Mouse (Mus musculus) layer of hippocampus, adult 2 months (tissue): ENCODE data around the gene Tmem126a. TPM values are rescaled to one million over a fixed set of nuclear protein-coding genes. Genes with fewer than 3 reads are reported as not detected.
A peak's percentile ranks its signal among the peaks of the same experiment; 100 is the strongest.

Experiments used
- DNase-seq, 2 experiments: peaks; one replicate each; pipeline ENCODE4 v3.0.0; 2022; ENCODE audit warnings: low spot score in 2 of 2
- H3K27ac ChIP-seq: fragments of 200-600 bp; 2 replicates; pipeline ENCODE4 v1.8.1; 2022
- H3K4me3 ChIP-seq: fragments of 200-600 bp; 2 replicates; pipeline ENCODE4 v1.8.1; 2022; ENCODE audit warnings: mild to moderate bottlenecking
- CTCF ChIP-seq: fragments of 200-600 bp; conservative IDR thresholded peaks from 2 replicates; pipeline ENCODE4 v1.8.1; 2022; ENCODE audit warnings: antibody characterized with exemption, mild to moderate bottlenecking, moderate library complexity
- long read RNA-seq, 2 experiments: library from polyadenylated mRNA; stranded (forward); transcript quantifications; one replicate each; pipeline ENCODE4 v2.0.0; 2021; ENCODE audit warnings: borderline mapping rate in 2 of 2
- total RNA-seq, 2 experiments: library from RNA; stranded (reverse); gene quantifications; 2 replicates each; pipeline ENCODE4 v1.2.3; 2021

Gene Tmem126a
- 10 to 100 TPM; 37.1 to 40.0 TPM for total RNA-seq
- long read RNA-seq, experiment 1, transcript Tmem126a-201 (5 exons, 799 nt) = major isoform, 14 of 26 reads
- long read RNA-seq, experiment 1, partial matches to known transcripts = 0 of 26 reads
- long read RNA-seq, experiment 1, other reads (novel, unspliced or antisense) = 8 of 26 reads
- long read RNA-seq, experiment 2, transcript Tmem126a-201 (5 exons, 799 nt) = major isoform, 18 of 34 reads
- long read RNA-seq, experiment 2, partial matches to known transcripts = 2 of 34 reads
- long read RNA-seq, experiment 2, other reads (novel, unspliced or antisense) = 5 of 34 reads

DNA sequence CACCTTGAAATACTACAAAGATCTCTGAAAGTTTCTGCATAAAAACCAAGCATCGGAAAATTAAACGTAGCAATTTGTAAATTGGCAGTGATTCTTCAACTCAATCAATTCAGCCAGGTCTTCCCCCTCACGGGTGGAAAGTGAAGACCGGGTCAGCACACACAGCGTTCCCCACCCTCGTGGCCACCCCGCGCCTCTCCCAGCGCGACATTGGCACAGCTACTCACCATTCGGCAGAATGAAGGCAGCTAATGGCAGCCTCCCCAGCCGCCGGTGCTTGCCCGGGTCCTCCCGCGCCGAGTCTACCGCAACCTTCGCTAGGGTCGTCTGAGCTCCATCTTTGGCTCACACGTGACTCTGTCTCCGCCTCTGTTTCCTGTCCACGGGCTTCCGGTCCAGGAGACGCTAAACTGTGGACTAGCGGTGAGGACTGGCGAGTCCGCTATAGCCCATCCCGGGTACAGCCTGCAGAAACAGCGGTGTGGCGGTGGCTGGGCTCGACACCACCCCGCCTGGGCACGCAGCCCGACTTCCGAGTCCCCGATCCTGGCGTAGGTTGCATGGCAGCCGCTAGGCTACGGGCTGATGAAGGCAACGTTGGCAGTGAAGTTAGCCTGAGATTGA, at the start of gene Tmem126a:
TSS of gene Tmem126a (minus strand) at position 385 of the 624 bp plus-strand sequence.
- H3K27ac ChIP-seq = peak within 1 kb of the TSS; percentile 97
- H3K4me3 ChIP-seq = peak within 1 kb of the TSS; percentile 88
- TF ChIP-seq CTCF = peak; percentile 57
- DNase-seq = peak; percentile 78 to 86

DNA sequence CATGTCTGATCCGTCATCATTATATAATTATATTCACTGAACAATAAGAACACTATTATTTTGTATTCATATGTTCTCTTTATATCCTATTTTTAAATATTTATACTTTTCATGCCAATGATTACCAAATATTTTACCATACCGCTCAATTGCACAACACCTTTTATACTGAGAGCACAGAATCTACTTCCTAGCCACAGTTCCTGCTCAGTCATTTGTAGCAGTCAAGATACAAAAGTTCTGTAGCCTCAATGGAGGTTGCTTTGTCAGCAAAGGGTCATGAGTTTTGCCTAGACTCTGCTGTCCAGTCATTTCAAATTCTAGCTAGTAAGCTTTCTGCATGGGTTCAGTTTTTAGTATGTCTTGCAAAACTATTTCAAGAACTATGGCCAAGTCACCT, 25.6 kb upstream of the Tmem126a start:
- DNase-seq = no peak
- TF ChIP-seq CTCF = no peak

DNA sequence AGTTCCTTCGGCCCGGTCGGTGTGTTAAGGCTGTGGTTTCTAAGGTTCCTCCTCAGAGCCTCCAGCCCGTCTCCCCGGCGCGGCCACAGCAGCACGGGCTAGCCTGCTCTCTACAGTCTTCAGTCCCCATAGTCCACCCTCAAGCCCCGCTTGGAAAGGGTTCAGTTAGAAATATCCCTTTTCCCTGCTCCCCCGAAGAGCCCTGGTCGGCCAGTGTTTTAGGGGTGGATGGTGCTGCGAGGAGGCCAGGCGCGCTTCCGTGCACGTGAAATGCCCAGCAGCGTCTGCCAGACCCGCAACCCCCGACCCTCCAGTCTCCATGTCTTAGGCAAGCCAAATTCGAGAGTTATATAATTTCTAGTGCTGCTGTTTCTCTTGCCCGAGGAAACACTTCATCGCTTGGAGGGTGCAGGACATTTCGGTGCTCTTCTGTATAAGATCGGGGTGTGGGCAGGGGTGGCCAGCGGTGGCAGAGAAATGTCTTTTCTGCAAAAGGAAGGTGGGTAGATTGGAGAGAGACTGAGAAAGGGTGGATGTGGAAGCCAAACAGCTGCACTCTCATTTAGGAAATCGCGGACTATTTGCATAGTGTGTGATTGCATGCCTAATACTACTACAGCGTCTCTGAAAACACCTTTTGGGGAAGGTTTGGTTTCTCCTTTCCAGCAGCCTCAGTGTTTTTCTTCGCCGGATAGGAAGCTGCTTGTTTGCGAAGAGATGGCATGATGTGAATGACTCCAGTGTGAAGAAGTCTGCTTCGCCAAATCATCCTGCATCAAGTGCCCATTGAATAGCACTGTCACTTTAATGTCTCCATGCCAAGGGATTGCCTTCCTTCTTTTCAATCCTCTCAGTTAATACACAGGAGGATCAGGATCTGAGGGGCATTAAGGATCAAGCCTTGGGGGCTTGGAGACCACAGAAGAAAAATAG, 19.6 kb upstream of the Tmem126a start, which contains the start of gene Dlg2:
TSS of gene Dlg2 (plus strand) at position 360 of the 933 bp plus-strand sequence.
- peak within 1 kb of the TSS; percentile 98 for H3K27ac ChIP-seq
- DNase-seq = peak; percentile 36 to 40

More for the DNA sequence above, 25.6 kb upstream of the Tmem126a start:
- H3K4me3 ChIP-seq = no peak overlapping the region
- no peak overlapping the region for H3K27ac ChIP-seq

DNA sequence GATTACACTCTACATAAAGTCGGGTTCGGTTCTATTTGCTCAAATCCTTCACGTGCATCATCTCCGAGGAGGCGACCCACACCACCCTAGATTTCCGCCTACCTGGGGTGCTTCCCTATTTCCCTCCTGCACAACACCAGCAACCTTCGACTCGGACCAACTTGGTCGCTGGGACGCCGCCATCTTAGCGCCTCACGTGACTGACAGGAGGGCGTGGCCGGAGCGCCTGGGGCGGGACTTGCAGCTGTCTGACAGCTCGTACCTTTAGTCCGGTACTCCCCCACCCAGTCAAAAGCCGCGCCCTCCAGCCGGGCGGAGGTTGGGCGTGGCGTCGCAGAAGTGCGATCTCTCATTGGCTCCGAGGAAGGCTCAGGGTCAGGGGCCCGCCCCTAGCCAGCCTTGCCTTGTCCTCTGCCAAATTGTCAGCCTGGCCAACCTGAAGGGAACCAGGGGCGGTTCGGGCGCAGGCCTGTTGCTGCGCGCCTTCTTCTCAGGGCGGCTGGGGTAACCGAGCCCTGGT, 18.8 kb upstream of the Tmem126a start, which contains the start of gene Tmem126b:
TSS of gene Tmem126b (minus strand) at position 209 of the 520 bp plus-strand sequence.
- Histone ChIP-seq H3K27ac (peak within 1 kb of the TSS; percentile 98), H3K4me3 (peak within 1 kb of the TSS; percentile 66)
- no peak for TF ChIP-seq CTCF
- peak; percentile 99 for DNase-seq

More for the DNA sequence above, 19.6 kb upstream of the Tmem126a start, which contains the start of gene Dlg2:
- TF ChIP-seq CTCF = no peak
- peak within 1 kb of the TSS; percentile 66 for H3K4me3 ChIP-seq

DNA sequence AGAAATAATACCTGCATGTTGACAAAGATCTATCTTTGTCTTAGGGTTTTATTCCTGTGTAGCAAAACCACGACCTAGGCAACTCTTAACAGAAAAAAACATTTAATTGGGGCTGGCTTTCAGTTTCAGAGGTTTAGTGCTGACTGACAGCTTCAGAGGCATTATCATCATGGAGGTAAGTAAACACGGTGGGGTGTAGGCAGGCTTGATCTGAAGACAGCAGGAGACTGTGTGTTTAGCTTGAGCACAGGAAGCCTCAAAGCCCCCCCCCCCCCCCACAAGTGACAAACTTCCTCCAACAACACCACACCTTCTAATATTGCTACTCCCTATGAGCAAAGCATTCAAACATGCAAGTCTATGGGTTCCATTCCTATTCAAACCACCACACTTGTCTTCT, 16.5 kb upstream of the Tmem126a start:
- Histone ChIP-seq H3K27ac (no peak overlapping the region), H3K4me3 (no peak overlapping the region)
- TF ChIP-seq CTCF = no peak
- no peak for DNase-seq

DNA sequence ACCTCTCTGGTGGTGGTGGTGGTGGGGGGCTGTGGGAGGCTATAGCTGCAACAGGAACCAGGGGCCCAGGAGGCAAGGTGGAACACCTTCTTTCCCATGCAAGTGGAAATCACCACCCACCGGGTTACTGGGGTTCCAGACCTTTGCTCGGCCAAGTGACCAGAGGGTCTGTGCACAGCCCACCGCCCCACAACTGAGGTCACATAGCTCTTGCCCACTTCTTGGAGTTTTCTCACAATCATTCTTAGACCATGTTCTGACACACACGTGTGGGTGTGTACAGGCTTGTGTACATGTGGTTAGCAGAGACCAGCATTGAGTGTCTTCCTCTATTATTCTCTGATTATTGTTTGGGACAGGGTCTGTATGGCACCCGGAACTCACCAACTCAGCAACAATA, 4.4 kb upstream of the Tmem126a start:
- Histone ChIP-seq H3K27ac (no peak overlapping the region), H3K4me3 (no peak overlapping the region)
- no peak for DNase-seq
- no peak for TF ChIP-seq CTCF

DNA sequence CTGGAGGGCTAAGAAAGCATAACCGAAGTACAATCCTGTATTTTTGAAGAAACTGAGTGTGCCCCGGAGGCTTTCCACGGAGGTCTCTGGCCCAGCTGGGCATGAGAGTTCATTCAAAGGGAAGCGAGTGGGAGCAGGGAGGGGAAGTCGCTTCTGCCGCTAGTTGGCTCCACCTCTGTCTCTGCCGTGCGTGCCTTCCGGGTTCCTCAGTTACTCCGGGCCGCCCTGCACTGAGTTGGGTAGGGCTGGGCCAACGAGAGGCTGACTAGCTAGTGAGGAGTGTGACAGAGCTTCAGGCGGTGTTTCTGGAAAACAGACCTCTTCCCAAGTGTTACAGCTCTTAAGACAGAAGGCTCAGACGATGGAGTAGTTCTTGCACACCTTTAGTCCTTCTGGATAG, 3.9 kb upstream of the Tmem126a start:
- no peak for DNase-seq
- no peak overlapping the region for H3K27ac ChIP-seq
- TF ChIP-seq CTCF = peak; percentile 66
- H3K4me3 ChIP-seq = no peak overlapping the region

DNA sequence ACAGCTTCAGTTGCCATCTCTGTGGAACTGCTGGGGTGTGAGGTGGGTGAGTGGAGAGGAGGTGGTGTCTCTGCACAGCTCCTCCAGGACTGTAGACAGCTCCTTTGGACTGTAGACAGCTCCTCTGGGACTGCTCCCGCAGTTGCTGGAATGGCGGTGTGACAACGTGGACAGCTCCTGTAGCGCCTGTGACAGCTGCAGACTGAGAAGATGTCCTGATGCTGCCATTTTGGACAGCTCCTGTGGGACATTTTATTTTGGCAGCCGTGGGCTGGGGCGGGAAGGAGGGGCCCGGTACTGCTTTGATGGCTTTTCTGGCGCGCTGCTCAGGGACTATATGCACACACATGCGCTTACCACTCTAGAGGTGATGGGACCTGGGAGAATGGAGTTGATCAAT, 3.3 kb upstream of the Tmem126a start:
- DNase-seq = no peak
- no peak for TF ChIP-seq CTCF

DNA sequence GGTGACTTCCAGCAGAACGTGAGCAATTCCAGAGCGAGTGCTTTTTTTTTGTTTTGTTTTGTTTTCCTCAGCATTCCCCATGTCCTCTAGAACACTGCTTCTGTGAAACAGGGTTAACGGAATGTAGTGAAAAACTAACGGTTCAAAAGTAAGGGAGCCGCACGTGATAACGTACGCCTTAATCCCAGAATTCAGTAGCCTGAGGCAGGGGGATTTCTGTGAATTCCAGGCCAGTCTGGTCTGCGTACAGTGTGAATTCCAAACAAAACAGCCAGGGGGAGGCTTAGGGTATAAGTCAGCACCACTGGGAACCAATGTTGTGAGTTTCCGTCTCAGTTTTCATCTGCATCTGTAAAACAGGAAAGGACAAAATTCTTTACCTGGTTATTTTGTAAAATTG, 488 bp upstream of the Tmem126a start:
- peak overlapping the region; percentile 97 for H3K27ac ChIP-seq
- H3K4me3 ChIP-seq = peak overlapping the region; percentile 88
- DNase-seq = no peak
- no peak; the same call in 1 of the 2 replicates for TF ChIP-seq CTCF

More for the DNA sequence above, 3.3 kb upstream of the Tmem126a start:
- Histone ChIP-seq H3K4me3 (no peak overlapping the region), H3K27ac (no peak overlapping the region)

DNA sequence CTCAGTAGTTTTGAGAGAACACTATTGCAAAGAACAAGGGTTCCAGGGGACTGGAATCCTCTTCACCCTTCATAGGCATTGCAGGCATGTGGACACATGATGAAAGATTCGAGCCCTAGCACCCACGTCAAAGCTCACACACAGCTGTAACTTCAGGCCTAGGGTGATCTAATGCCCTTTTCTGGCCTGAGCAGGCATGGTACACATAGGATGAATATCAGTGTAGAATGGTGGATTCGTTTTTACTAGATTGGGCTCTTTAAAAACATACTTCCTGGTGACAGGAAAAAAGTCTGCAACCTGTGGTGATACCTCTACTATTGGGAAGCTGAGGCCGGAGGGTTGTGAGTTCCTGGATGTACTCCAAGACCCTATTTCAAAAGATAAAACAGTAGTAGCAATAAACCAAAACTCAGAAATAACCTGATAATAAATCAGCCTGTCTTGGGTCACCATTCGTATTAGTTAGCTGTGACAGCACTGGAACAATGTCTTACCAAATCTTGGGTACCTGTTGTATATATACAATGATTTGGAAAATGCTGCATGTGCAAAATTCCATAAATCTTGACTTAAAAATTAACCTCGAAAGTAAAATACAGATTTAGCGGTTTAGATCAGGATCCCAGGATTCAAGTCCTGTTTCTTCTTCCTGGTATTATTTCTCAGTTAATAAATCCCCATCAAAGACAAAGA, 732 bp downstream of the Tmem126a start:
- no peak for DNase-seq
- H3K4me3 ChIP-seq = peak overlapping the region; percentile 88
- H3K27ac ChIP-seq = peak overlapping the region; percentile 97
- TF ChIP-seq CTCF = no peak

DNA sequence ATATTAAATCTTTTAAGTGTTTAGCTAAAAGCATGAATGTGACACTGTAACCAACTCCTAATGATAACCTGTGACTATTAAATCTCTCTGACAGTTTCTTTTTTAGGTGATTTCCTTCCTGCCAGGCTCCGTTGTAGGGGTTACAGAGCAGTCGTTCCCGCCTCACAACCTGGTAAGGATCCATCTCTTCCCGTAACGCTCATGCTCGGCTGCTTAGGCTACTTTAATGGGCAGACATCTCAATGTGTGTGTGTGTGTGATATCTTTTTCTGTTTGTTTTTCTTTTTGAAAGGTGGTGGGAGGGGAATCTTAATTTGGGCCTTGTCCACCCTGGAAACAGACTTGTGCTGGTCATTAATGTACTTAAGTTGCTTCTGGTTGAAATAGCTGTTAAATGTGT, 12.8 kb downstream of the Tmem126a start:
- Histone ChIP-seq H3K4me3 (peak overlapping the region; percentile 70), H3K27ac (peak overlapping the region; percentile 98)
- TF ChIP-seq CTCF = no peak
- no peak for DNase-seq
